17 mouse cellular contexts compared by ENCODE assay signal in the genomic region with DNA sequence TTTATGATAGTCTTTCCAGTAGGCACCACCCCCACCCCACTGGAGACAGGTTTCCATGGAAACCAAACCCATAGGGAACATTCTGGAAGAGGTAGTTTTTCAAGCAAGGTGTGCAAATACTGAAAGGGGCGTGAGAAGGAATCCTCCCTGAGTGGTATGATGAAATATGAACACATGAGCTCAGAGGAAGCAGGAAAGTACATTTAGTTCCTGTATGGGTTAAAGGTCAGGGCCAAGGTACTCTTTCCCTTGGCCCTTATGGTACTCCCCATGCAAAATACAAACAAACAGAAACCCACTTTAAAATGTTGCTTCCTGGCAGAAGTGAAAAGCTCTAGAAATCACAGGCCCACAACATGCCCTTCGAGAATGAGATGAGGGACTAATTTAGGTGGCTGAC. TPM values are rescaled to one million over a fixed set of nuclear protein-coding genes. Genes with fewer than 3 reads are reported as not detected.
DNase-seq lines count a peak whose midpoint lies in the region; ATAC-seq and TF ChIP-seq lines count a peak whose summit lies in the region.
"Had no signal": no experiment of that assay in that cellular context is flagged by ENCODE, and none has a peak within 500 bp of the region (broad histone marks: within the 10 kb centered on the region; RNA-seq: fewer than 3 reads in every experiment).

No protein-coding gene starts in this region.

- H3K4me3 ChIP-seq in kidney, adult 2 months (ENCODE audit: insufficient read depth, low read depth, low read length): no peak overlapping the region
- H3K4me3 ChIP-seq in liver, postnatal 0 days (ENCODE audit: low read depth, low read length): no peak overlapping the region
- H3K4me3 ChIP-seq in liver, embryonic 11.5 days (ENCODE audit: low read depth, low read length): no peak overlapping the region
- no peak overlapping the region for H3K4me3 ChIP-seq in brown adipose tissue, adult 24 weeks (ENCODE audit: insufficient read depth, low read depth, low read length)
- H3K4me3 ChIP-seq in hindbrain, postnatal 0 days (ENCODE audit: low read length): no peak overlapping the region
- H3K4me3 ChIP-seq: embryonic facial prominence, embryonic 13.5 days; forebrain, embryonic 13.5 days; heart, embryonic 12.5 days had no signal

- no peaks in the 10 kb centered on the region for H3K36me3 ChIP-seq in kidney, adult 2 months (ENCODE audit: control insufficient read depth, insufficient read depth, low read length)
- no peaks in the 10 kb centered on the region for H3K36me3 ChIP-seq in liver, postnatal 0 days (replicated peaks; ENCODE audit: insufficient read depth, low read length)
- H3K36me3 ChIP-seq in liver, embryonic 11.5 days (ENCODE audit: control insufficient read depth, insufficient read depth, low read length): no peaks in the 10 kb centered on the region
- no peaks in the 10 kb centered on the region for H3K36me3 ChIP-seq in hindbrain, postnatal 0 days (ENCODE audit: insufficient read depth, low read length)
- H3K36me3 ChIP-seq: embryonic facial prominence, embryonic 13.5 days; heart, embryonic 12.5 days had no signal

- no peak overlapping the region for H3K9ac ChIP-seq in liver, postnatal 0 days (replicated peaks)
- H3K9ac ChIP-seq in liver, embryonic 11.5 days (ENCODE audit: low read depth, low read length): no peak overlapping the region
- H3K9ac ChIP-seq in hindbrain, postnatal 0 days (replicated peaks; ENCODE audit: low read length): no peak overlapping the region
- H3K9ac ChIP-seq: embryonic facial prominence, embryonic 13.5 days; forebrain, embryonic 13.5 days; forebrain, postnatal 0 days; heart, embryonic 12.5 days had no signal

- no peak for TF ChIP-seq CTCF in kidney, adult 2 months (conservative IDR thresholded peaks at IDR 0.05; ENCODE audit: insufficient read depth, insufficient read length, low read depth, low read length)
- no peak for TF ChIP-seq CTCF in liver, postnatal 0 days (IDR thresholded peaks at IDR 0.05; ENCODE audit: low read depth)
- no peak for TF ChIP-seq CTCF in hindbrain, postnatal 0 days (IDR thresholded peaks at IDR 0.05; ENCODE audit: low read depth)

- DNase-seq in kidney, adult 2 months: no peak
- DNase-seq in kidney, adult 8-10 months: no peak
- no peak for DNase-seq in liver, postnatal 0 days
- no peak for DNase-seq in liver, embryonic 11.5 days (ENCODE audit: low spot score)
- peak; percentile 26 for DNase-seq in R1 (ENCODE audit: low read depth, low spot score)
- no peak for DNase-seq in layer of hippocampus, postnatal 36 days
- no peak for DNase-seq in hindbrain, postnatal 0 days (ENCODE audit: low spot score)
- DNase-seq: adrenal gland, postnatal 10 days; cerebellum, adult 11-12 months; cerebellum, adult 9-10 months; cerebellum, postnatal 25 days; forebrain, postnatal 0 days; gastrocnemius, postnatal 14 days had no signal

- H3K27me3 ChIP-seq in kidney, adult 2 months (replicated peaks; ENCODE audit: control insufficient read depth, insufficient read depth, low read length): no peaks in the 10 kb centered on the region
- H3K27me3 ChIP-seq in liver, postnatal 0 days (ENCODE audit: insufficient read depth, low read length): no peaks in the 10 kb centered on the region
- no peaks in the 10 kb centered on the region for H3K27me3 ChIP-seq in liver, embryonic 11.5 days (replicated peaks; ENCODE audit: control insufficient read depth, insufficient read depth, low read length)
- no peaks in the 10 kb centered on the region for H3K27me3 ChIP-seq in hindbrain, postnatal 0 days (ENCODE audit: insufficient read depth, low read length)
- H3K27me3 ChIP-seq: embryonic facial prominence, embryonic 13.5 days; forebrain, embryonic 13.5 days; heart, embryonic 12.5 days had no signal

- peaks cover 10% of the 10 kb centered on the region; the same call in 1 of the 2 replicates for H3K4me1 ChIP-seq in kidney, adult 2 months (ENCODE audit: control insufficient read depth, insufficient read depth, low read length)
- H3K4me1 ChIP-seq in liver, postnatal 0 days (ENCODE audit: insufficient read depth): peaks cover 2% of the 10 kb centered on the region; the same call in 1 of the 2 replicates
- H3K4me1 ChIP-seq in liver, embryonic 11.5 days (replicated peaks; ENCODE audit: control insufficient read depth, insufficient read depth, low read length): no peaks in the 10 kb centered on the region
- peaks cover 6% of the 10 kb centered on the region for H3K4me1 ChIP-seq in brown adipose tissue, adult 24 weeks (ENCODE audit: control insufficient read depth, insufficient read depth, insufficient read length, low read length)
- no peaks in the 10 kb centered on the region for H3K4me1 ChIP-seq in hindbrain, postnatal 0 days (ENCODE audit: insufficient read depth, low read length)
- H3K4me1 ChIP-seq: embryonic facial prominence, embryonic 13.5 days; forebrain, embryonic 13.5 days; heart, embryonic 12.5 days had no signal

- no peak for ATAC-seq in liver, postnatal 0 days
- ATAC-seq in liver, embryonic 11.5 days (replicated peaks; ENCODE audit: low FRiP score): no peak
- no peak for ATAC-seq in hindbrain, postnatal 0 days
- ATAC-seq: forebrain, embryonic 13.5 days; forebrain, postnatal 0 days had no signal

- no peaks in the 10 kb centered on the region for H3K9me3 ChIP-seq in liver, postnatal 0 days (ENCODE audit: low read length)
- no peaks in the 10 kb centered on the region for H3K9me3 ChIP-seq in liver, embryonic 11.5 days (ENCODE audit: control insufficient read depth, low read length)
- H3K9me3 ChIP-seq in hindbrain, postnatal 0 days (ENCODE audit: low read length): no peaks in the 10 kb centered on the region
- H3K9me3 ChIP-seq: embryonic facial prominence, embryonic 13.5 days; forebrain, embryonic 13.5 days; heart, embryonic 12.5 days had no signal

- TF ChIP-seq POLR2A in kidney, adult 2 months (IDR thresholded peaks at IDR 0.05; ENCODE audit: low read depth, low read length): no peak

- no peak; the same call in 1 of the 2 replicates for TF ChIP-seq EP300 in liver, postnatal 0 days (IDR thresholded peaks at IDR 0.05; ENCODE audit: low read depth)

- WGBS in kidney, adult 2 months: 44% methylated on average over 2 of the region's 2 CpGs
- WGBS in liver, postnatal 0 days (ENCODE audit: insufficient replicate concordance): 39% methylated on average over 2 of the region's 2 CpGs
- WGBS in liver, embryonic 11.5 days: 61% methylated on average over 2 of the region's 2 CpGs
- 70% methylated on average over 2 of the region's 2 CpGs for WGBS in hindbrain, postnatal 0 days

- 0 out of 2 replicates have a peak overlapping the region, but pooled peaks have one; percentile 9 for H3K27ac ChIP-seq in kidney, adult 2 months (ENCODE audit: insufficient read depth, low read depth, low read length)
- H3K27ac ChIP-seq in liver, postnatal 0 days (ENCODE audit: low read depth): peak overlapping the region; percentile 55; the same call in 1 of the 2 replicates
- no peak overlapping the region for H3K27ac ChIP-seq in liver, embryonic 11.5 days (ENCODE audit: low read depth, low read length)
- H3K27ac ChIP-seq in brown adipose tissue, adult 24 weeks (replicated peaks; ENCODE audit: low read depth, low read length): peak overlapping the region; percentile 64
- H3K27ac ChIP-seq in hindbrain, postnatal 0 days: no peak overlapping the region
- H3K27ac ChIP-seq: embryonic facial prominence, embryonic 13.5 days; forebrain, embryonic 13.5 days had no signal

- H3K4me2 ChIP-seq in liver, postnatal 0 days (ENCODE audit: low read depth, low read length): no peak overlapping the region
- H3K4me2 ChIP-seq in liver, embryonic 11.5 days: no peak overlapping the region
- H3K4me2 ChIP-seq in hindbrain, postnatal 0 days (ENCODE audit: low read depth, low read length): no peak overlapping the region
- H3K4me2 ChIP-seq: embryonic facial prominence, embryonic 13.5 days; forebrain, embryonic 13.5 days; heart, embryonic 12.5 days had no signal

RNA-seq across cellular contexts. Expression of gene Eci2, which starts 39.1 kb away (rescaled TPM):
- polyA plus RNA-seq in kidney, adult 2 months (2012; rRNA removed): 76.2 and 82.5 TPM in 2 replicates
- 131 and 132 TPM in 2 replicates for polyA plus RNA-seq in liver, postnatal 0 days (2015; fragmentation: Nextera tagmentation; extraction: Ambion mirVana)
- 85.9 and 93.9 TPM in 2 replicates for polyA plus RNA-seq in liver, embryonic 11.5 days (2014; fragmentation: Nextera tagmentation; extraction: Ambion mirVana)
- 255 and 275 TPM in 2 replicates for polyA plus RNA-seq in brown adipose tissue, adult 24 weeks (2012; ENCODE audit: insufficient read depth, insufficient read length, missing spikeins)
- total RNA-seq in layer of hippocampus, postnatal 36 days (2021): 10 to 100 TPM; 42.7 to 49.5 TPM
- total RNA-seq in hindbrain, postnatal 0 days (2014; rRNA removed): 94.0 and 95.6 TPM in 2 replicates
- polyA plus RNA-seq in hindbrain, postnatal 0 days (2015; fragmentation: Nextera tagmentation; extraction: Ambion mirVana): 136 and 143 TPM in 2 replicates

Comparison
In these comparisons a context has a peak if more than half of its experiments do, and no peak if none do; other contexts are left out.
1. H3K27ac ChIP-seq: peak in kidney, adult 2 months (single experiment), liver, postnatal 0 days (single experiment) and brown adipose tissue, adult 24 weeks (single experiment); none in liver, embryonic 11.5 days (single experiment) and hindbrain, postnatal 0 days (single experiment).